Mouse (Mus musculus): ENCODE results near the gene Rnf145. TPM values are rescaled to one million over a fixed set of nuclear protein-coding genes. Genes with fewer than 3 reads are reported as not detected.

Rnf145 gene
- total RNA-seq, 2 experiments from 2014 or later, result 95.9 to 106 TPM

GRCm38 (mm10) chr11:44504146-44504545 lies 14.6 kb upstream of the Rnf145 start:
- DNase-seq (ENCODE audit: extremely low spot score in 1 of 2, low spot score in 2 of 2), result no peak
- intact Hi-C loops (cut with DNase I), result no loop called here

DNA sequence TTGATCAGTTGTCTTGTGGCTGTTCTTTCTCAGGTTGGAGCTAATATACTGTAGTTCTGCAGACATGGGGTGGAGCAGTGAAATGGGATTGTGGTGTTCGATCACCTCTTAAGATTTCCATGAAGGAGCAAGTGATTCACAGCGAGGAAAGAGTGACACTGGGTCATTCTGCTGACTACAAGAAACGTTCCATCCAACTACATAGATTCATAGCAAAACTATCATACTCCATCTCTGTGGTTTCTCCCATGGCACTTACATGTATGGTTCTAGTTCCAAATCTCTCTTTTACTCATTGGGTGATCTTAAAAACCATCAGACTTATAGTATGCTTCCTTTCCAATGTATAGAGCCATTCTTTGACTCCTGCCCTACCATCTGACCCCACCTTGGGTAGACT lies 14.0 kb upstream of the Rnf145 start:
- no peak for DNase-seq (ENCODE audit: extremely low spot score in 1 of 2, low spot score in 2 of 2)
- intact Hi-C loops (cut with DNase I), result no loop called here

- intact Hi-C loops (cut with DNase I), result no loop called here
- no peak for DNase-seq (ENCODE audit: extremely low spot score in 1 of 2, low spot score in 2 of 2)
Observed at GRCm38 (mm10) chr11:44508876-44509275, 9.9 kb upstream of the Rnf145 start.

DNA sequence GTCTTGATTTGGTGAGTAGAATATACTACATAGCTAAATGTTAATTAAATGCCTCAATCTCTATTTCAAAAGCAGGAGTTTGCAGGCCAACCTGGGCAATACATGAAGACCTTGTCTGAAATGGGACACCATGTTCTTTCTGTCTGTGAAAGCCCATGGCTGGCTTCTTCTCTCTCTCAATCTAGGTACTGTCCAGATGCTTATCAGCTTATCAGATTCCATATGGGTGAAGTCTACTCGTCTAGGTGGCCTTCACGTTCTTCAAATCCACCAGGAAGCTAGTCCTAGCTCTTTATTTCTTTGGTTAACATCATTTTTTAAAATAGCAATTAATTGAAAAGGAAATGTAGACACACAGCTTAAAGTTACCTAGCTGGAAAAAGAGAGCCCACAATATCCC lies 8.9 kb upstream of the Rnf145 start:
- intact Hi-C loops (cut with DNase I), result no loop called here
- no peak for DNase-seq (ENCODE audit: extremely low spot score in 1 of 2, low spot score in 2 of 2)

DNA sequence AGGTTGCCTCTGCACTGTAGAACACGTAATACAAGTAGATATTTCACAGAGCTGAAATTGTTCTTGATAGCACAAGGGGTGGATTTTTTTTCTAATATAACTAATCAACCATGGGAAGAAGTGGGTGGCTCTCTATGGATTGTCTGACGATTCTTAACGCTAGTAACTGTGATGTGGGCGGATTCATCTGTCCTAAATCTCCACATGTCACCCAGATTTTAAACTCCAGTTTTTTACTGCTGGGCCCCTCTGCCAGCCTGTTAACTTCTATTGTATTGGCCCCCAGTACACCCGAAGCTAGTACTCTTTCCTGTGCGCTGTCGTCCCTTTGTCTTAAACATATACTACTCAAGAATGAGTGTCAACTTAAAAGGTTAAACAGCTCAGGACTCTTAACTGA lies 8.4 kb upstream of the Rnf145 start:
- intact Hi-C loops (cut with DNase I), result no loop called here
- no peak for DNase-seq (ENCODE audit: extremely low spot score in 1 of 2, low spot score in 2 of 2)

DNA sequence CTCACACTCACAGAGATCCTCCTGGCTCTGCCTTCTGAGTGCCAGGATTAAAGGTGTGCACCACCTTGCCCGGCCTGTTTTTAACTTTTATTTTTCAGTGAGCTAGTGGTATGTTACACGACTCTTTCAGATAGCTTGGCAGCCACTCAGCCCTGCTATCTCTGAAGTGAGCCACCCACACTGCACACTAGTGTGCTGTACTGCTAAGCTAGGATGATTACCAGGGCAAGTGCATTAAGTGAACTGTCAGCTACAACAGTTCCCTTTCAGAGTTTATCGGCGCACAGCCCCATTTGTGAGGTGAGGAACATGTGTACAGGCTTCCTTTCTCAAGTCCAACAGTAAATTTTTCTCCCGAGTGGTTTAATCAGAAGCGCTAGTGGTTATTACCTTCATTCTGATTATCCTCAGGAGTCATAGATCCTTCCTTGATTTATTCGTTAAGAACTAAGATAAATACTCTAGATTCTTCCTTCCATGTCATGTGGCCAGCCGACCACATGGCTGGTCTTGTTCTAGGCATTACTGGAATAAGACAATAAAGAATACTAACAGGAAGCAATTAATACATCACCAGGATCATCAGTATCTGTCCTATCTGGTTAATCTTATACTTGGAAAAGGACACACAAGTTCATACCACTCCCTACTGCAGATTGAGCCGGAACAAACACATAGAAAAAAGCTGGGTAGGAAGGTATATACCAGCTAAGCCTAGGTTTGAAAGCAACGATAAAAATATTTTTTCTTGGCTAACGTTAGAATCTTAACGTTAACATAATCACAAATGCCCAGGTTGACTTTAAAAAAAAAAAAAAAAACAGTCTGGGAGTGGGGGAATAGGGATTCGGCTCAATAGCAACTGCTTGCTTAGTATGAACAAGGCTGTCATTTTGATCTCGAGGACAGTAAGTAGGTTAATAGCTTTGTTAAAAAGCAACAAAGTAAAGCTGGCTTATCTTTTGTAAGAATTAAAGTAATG lies 6.4 kb upstream of the Rnf145 start:
- no peak for DNase-seq (ENCODE audit: extremely low spot score in 1 of 2, low spot score in 2 of 2)
- intact Hi-C loops (cut with DNase I), result no loop called here

DNA sequence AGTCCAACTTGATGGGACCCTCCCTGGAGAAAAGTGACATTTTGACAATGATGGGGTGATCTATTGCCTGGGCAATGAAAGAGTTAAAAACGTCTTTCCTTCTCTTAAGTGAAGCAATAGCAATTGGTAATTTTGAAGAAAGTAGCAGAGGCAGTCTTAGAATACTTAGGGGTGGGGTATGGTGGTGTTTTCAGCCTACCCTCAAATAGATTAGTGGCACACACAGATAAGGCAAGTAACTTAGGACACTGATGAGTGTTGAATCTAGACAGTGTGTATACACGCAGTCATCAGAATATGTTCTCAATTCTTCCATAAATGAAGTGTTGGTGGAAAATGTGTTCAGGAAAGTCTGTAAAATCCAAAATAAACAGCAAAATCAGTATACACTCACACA lies 5.7 kb upstream of the Rnf145 start:
- intact Hi-C loops (cut with DNase I), result no loop called here
- DNase-seq (ENCODE audit: extremely low spot score in 1 of 2, low spot score in 2 of 2), result no peak

- intact Hi-C loops (cut with DNase I), result no loop called here
- no peak for DNase-seq (ENCODE audit: extremely low spot score in 1 of 2, low spot score in 2 of 2)
Observed at GRCm38 (mm10) chr11:44514666-44515065, 4.1 kb upstream of the Rnf145 start.

- no peak for DNase-seq (ENCODE audit: extremely low spot score in 1 of 2, low spot score in 2 of 2)
- intact Hi-C loops (cut with DNase I), result no loop called here
Observed at GRCm38 (mm10) chr11:44516362-44516761, 2.4 kb upstream of the Rnf145 start.

DNA sequence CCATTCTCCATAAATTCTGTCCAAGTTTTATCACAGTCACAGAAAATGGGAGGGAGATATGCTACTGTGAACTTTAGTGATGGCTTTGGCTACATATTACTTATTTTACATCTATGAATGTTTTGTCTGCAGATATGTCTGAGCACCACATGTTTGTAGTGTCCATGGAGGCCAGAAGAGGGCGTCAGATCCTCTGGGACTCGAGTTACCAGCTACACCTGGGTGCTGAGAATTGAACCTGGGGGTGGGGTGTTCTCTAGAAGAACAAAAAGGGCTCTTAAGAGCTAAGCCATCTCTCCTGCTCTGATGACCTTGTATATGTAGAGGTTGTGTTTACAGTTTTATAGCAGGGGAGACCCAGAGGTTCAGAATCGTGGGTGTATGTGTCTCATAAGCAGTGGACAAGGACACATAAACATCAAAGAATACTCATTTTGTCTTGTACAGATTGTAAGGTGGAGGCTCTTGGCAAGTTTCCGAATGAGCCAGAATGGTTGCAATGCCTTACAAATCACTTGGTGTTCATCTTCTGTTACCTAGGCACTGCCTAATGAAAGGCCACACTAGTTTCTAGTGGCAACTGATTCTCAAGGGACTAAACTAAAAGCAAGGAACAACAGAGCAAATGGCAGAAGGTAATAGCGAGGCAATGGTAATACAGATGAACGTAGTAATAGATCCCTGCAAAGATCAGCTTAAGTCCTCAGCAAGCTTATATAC lies 1.0 kb upstream of the Rnf145 start:
- DNase-seq (ENCODE audit: extremely low spot score in 1 of 2, low spot score in 2 of 2), result no peak
- intact Hi-C loops (cut with DNase I), result loop anchor here (2.0 kb wide), 1 partner anchor 47 kb away; the partner anchor contains the start of gene Ublcp1

DNA sequence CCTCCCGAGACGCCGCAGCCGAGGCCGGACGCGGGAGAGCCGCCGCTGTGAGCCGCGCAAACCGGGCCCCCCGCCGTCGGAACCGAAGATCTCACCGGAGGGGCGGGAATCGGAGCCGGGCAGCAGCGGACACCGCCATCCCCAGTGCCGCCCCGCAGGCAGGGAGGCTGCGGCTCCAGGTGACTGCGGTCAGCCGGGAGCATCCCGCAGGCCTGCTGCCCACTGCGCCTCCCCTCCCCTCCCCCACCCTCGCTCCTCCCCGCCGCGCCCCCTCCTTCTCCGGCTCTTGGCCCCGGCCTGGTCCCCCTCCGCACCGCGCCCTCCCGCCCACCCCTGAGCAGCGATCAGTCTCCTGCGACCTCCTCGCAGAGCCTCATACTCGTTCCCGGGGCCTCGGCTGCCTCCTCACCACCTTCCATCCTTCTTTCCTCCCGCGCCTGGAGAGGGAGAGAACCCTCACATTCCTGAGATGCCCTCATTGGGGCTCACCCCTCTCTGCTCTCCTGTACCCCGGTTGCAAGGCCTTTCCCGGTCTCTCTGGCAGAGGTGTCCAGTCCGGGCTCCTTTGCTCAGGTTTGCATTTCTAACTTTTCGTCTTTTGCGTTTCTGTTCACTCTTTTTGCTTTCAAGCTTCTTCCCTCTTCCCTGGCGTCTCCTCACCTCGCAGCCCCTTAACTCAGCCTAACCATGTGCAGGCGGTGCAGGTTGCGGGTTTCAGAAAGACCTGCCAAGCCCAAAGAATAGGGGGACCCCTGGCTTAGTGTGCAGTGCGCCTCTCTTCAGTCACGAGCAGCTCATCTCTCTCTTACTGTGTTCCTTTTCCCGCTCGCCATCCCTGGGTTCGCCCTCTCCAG lies 559 bp downstream of the Rnf145 start:
- intact Hi-C loops (cut with DNase I), result loop anchor here (2.0 kb wide), 1 partner anchor 49 kb away; the partner anchor contains the start of gene Ublcp1
- DNase-seq (ENCODE audit: extremely low spot score in 1 of 2, low spot score in 2 of 2), result no peak

DNA sequence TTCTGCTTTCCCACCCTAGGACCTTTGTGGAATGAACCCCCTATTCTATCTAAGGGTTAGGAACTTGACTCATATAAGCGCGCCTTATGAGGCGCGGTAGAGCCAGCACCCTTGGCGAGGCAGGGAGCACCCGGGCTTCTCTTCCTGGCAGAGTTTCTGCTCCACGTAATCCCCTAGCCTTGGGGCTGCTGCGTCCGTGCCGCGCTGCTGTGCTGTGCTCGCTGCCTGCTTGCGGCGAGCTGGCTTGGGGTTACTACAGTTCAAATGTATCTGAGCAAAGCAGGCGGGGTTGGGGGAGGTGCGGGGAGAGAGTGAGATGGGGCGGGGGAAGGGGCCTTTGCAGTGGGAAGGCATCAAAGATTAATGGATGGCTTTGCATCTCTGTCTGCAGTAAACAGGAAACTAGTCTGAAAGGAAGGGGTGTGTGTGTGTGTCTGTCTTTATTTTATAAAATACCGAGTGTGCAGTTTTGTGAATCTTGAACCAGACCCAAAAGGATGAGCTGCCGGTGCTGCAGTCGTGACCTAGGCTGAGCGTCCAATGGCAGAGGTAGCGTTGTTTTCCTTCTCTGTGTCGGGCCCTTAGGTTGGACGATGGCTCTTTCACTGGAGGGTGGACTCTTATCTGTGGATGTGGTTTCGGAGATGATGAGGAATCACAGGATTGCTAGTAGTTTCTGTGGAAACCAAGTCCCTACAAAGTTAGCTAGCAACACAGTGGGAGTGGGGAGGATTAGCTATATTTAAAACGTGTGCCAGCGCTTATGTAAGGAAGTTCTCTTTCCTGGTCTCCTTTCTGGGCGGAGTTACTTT lies 1.4 kb downstream of the Rnf145 start:
- DNase-seq (ENCODE audit: extremely low spot score in 1 of 2, low spot score in 2 of 2), result peak; percentile 40 to 87
- intact Hi-C loops (cut with DNase I), result loop anchor here (2.0 kb wide), 1 partner anchor 49 kb away; the partner anchor contains the start of gene Ublcp1

- DNase-seq (ENCODE audit: extremely low spot score in 1 of 2, low spot score in 2 of 2), result no peak
- intact Hi-C loops (cut with DNase I), result no loop called here
Observed at GRCm38 (mm10) chr11:44522594-44522993, 3.8 kb downstream of the Rnf145 start.

DNA sequence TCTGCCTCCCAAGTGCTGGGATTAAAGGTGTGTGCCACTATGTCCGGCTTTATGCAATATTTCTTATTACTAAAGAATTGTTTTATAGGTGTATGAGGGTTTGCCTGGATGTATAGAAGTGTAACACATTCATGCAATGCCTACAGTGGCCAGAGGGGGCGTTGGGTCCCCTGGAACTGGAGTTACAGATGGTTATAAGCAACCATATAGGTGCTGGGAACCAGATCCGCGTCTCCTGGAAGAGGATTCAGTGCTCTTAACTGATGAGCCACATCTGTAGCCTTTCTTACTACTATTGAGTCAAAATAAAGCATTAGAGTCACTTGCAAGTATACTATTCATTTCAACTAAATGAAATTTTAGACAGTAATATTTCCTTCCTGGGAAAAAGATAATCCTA lies 7.0 kb downstream of the Rnf145 start:
- no peak for DNase-seq (ENCODE audit: extremely low spot score in 1 of 2, low spot score in 2 of 2)
- intact Hi-C loops (cut with DNase I), result no loop called here

- intact Hi-C loops (cut with DNase I), result no loop called here
- no peak for DNase-seq (ENCODE audit: extremely low spot score in 1 of 2, low spot score in 2 of 2)
Observed at GRCm38 (mm10) chr11:44526654-44527263, 8.0 kb downstream of the Rnf145 start.

- intact Hi-C loops (cut with DNase I), result no loop called here
- no peak for DNase-seq (ENCODE audit: extremely low spot score in 1 of 2, low spot score in 2 of 2)
Observed at GRCm38 (mm10) chr11:44528560-44529199, 9.9 kb downstream of the Rnf145 start.

DNA sequence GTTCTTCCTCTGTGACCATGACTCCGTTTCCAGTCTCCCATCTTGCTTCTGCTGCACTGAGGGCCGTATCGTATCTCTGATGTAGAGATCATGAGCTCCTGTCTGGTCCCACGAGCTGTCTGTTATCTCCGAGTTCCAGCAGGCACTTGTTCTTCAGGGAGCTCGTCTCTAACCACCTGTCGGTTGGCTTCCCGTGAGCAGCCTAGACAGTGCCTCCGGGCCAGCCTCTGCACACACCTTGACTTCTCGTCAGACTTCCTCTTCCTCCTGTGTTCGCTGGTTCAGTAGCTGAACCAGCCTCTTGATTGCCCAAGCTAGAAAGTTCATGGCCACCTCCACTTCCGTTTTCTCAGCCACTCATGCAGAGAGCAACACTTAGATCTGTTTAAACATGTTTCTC lies 10.4 kb downstream of the Rnf145 start:
- intact Hi-C loops (cut with DNase I), result no loop called here
- DNase-seq (ENCODE audit: extremely low spot score in 1 of 2, low spot score in 2 of 2), result no peak
